Mouse (Mus musculus) limb, embryonic 11.5 days (tissue): ENCODE results near the gene Prmt9. TPM values are rescaled to one million over a fixed set of nuclear protein-coding genes. Genes with fewer than 3 reads are reported as not detected.

Source experiments
- polyA plus RNA-seq: library from polyadenylated mRNA; unstranded; fragments of >200 nt; fragmentation: Nextera tagmentation; extraction: Ambion mirVana; gene quantifications from 2 replicates; pipeline ENCODE4 v1.2.1, GENCODE M21; 2014

The Prmt9 gene
- polyA plus RNA-seq, 1 experiment from 2014 or later = 22.2 TPM

Other genes starting within 250 kb of the Prmt9 start
- 35.9 and 37.4 TPM in 2 replicates for gene Arhgap10, start 31.4 kb upstream of the Prmt9 start, polyA plus RNA-seq
- 37.7 and 41.7 TPM in 2 replicates for gene Tmem184c, start 61.3 kb downstream of the Prmt9 start, polyA plus RNA-seq
- gene Ednra, start 175.1 kb downstream of the Prmt9 start, polyA plus RNA-seq = 62.3 and 74.3 TPM in 2 replicates